Mouse (Mus musculus): ENCODE data around the gene Dnah10. TPM values are rescaled to one million over a fixed set of nuclear protein-coding genes. Genes with fewer than 3 reads are reported as not detected.

Dnah10 gene
- total and polyA plus RNA-seq, 2 experiments, result not detected

DNA sequence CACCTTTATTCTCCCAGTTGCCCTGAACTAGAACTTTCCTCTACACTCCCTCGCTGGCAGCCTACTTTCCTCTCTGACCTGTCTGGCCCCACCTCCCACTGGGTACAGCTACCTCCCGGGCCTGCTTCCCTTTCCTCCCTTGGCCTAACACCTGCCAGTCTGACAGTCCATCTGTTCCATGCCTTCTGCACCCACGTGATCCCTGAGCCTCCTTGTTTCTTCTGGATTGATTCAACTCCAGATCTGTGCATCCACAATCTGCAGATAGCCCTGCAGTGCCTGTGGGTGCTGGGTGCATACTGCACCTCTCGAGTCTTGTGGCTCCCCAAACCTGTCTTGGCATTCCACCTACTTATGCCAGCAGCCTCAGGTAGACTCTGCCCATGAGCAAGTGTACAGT, 111.7 kb downstream of the Dnah10 start:
- no peak for DNase-seq (ENCODE audit: extremely low read depth, low read depth, low spot score)
- no peak overlapping the region for H3K9ac ChIP-seq (ENCODE audit: low read depth, low read length)
- no peak overlapping the region for H3K4me3 ChIP-seq (ENCODE audit: insufficient read depth, low read depth, low read length)
- H3K27ac ChIP-seq (replicated peaks; ENCODE audit: insufficient read depth, low read depth, low read length), result no peak overlapping the region
- 66% methylated on average over 4 of the region's 4 CpGs for WGBS
- TF ChIP-seq POLR2A (IDR thresholded peaks at IDR 0.05; ENCODE audit: extremely low read depth, insufficient read depth, low read length) (no peak), CTCF (IDR thresholded peaks at IDR 0.05; ENCODE audit: low read depth, low read length) (no peak)
- H3K36me3 ChIP-seq (ENCODE audit: control insufficient read depth, insufficient read depth, low read length), result no peaks in the 10 kb centered on the region
- no peaks in the 10 kb centered on the region for H3K79me2 ChIP-seq (ENCODE audit: control insufficient read depth, insufficient read depth, low read length)
- H3K4me1 ChIP-seq (ENCODE audit: control insufficient read depth, insufficient read depth, low read length), result no peaks in the 10 kb centered on the region
- no peaks in the 10 kb centered on the region for H3K27me3 ChIP-seq (ENCODE audit: control insufficient read depth, insufficient read depth, low read length)

DNA sequence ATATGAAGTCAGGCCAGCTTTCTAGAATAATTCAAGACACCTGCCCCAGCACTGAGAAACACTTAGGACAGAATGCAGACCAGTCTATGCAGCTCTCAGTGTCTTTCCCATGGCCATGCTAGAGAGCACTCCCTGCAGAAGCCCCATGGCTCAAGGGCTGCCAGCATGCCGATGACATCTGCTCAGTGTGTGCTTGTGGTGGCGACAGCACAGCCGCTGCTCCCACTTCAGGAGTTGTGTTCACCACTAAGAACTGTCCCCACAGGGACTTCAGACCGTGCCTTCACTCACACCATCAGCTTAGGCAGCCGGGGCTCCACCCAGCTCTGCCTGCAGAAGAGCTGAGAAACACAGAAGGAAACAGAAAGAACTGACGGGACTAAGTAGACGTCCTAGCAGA, 115.3 kb downstream of the Dnah10 start:
- Histone ChIP-seq H3K36me3 (ENCODE audit: control insufficient read depth, insufficient read depth, low read length) (no peaks in the 10 kb centered on the region), H3K27me3 (ENCODE audit: control insufficient read depth, insufficient read depth, low read length) (no peaks in the 10 kb centered on the region), H3K4me3 (ENCODE audit: insufficient read depth, low read depth, low read length) (no peak overlapping the region), H3K9ac (ENCODE audit: low read depth, low read length) (no peak overlapping the region), H3K4me1 (ENCODE audit: control insufficient read depth, insufficient read depth, low read length) (no peaks in the 10 kb centered on the region), H3K27ac (replicated peaks; ENCODE audit: insufficient read depth, low read depth, low read length) (no peak overlapping the region), H3K79me2 (ENCODE audit: control insufficient read depth, insufficient read depth, low read length) (no peaks in the 10 kb centered on the region)
- no peak for TF ChIP-seq CTCF (IDR thresholded peaks at IDR 0.05; ENCODE audit: low read depth, low read length)
- no peak for TF ChIP-seq POLR2A (IDR thresholded peaks at IDR 0.05; ENCODE audit: extremely low read depth, insufficient read depth, low read length)
- no peak for DNase-seq (ENCODE audit: extremely low read depth, low read depth, low spot score)
- 80% methylated on average over 7 of the region's 7 CpGs for WGBS

DNA sequence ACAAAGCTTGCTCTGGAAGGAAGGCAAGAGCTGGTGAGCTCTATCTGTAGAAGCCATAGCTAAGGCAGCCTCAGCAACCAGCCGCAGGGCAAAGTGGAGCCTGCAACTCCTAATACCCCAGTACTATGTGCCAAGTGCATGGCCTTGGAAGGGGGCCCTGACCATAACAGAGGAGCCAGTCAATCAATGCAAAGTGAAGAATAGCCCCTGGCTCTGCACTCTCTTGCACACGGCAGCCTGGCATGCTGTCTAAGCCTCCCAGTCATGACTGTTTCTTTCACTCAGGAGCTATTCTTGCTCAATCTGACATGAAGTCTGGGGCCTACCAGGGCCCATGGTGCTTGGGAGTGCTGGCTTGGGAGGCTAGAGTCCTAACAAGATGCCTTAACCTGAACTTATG, 115.8 kb downstream of the Dnah10 start:
- Histone ChIP-seq H3K36me3 (ENCODE audit: control insufficient read depth, insufficient read depth, low read length) (no peaks in the 10 kb centered on the region), H3K9ac (ENCODE audit: low read depth, low read length) (no peak overlapping the region), H3K79me2 (ENCODE audit: control insufficient read depth, insufficient read depth, low read length) (no peaks in the 10 kb centered on the region), H3K4me1 (ENCODE audit: control insufficient read depth, insufficient read depth, low read length) (no peaks in the 10 kb centered on the region), H3K4me3 (ENCODE audit: insufficient read depth, low read depth, low read length) (no peak overlapping the region), H3K27ac (replicated peaks; ENCODE audit: insufficient read depth, low read depth, low read length) (no peak overlapping the region), H3K27me3 (ENCODE audit: control insufficient read depth, insufficient read depth, low read length) (no peaks in the 10 kb centered on the region)
- TF ChIP-seq CTCF (IDR thresholded peaks at IDR 0.05; ENCODE audit: low read depth, low read length), result no peak
- no peak for TF ChIP-seq POLR2A (IDR thresholded peaks at IDR 0.05; ENCODE audit: extremely low read depth, insufficient read depth, low read length)
- 84% methylated on average over 2 of the region's 2 CpGs for WGBS
- no peak for DNase-seq (ENCODE audit: extremely low read depth, low read depth, low spot score)

DNA sequence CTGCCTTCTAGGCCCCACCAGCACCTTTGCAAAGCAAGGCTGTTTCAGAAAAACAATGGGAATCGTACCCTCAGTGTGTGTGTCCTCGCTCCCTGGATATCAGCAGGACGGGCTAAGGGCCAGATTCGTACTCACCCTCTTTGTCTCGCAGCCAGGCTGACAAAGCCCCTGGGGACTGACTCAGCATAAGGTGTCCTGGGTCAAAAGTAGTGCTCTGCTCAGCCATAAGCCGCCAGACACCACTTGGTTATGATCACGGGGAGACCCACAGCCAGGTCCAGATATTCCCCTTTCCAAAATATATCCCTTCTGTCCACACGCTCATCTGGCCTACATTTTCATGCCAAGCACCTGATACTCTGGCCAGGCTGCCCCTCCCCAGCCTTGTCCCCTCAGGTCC, 118.5 kb downstream of the Dnah10 start:
- Histone ChIP-seq H3K27ac (replicated peaks; ENCODE audit: insufficient read depth, low read depth, low read length) (no peak overlapping the region), H3K4me1 (ENCODE audit: control insufficient read depth, insufficient read depth, low read length) (no peaks in the 10 kb centered on the region), H3K79me2 (ENCODE audit: control insufficient read depth, insufficient read depth, low read length) (no peaks in the 10 kb centered on the region), H3K27me3 (ENCODE audit: control insufficient read depth, insufficient read depth, low read length) (no peaks in the 10 kb centered on the region), H3K36me3 (ENCODE audit: control insufficient read depth, insufficient read depth, low read length) (no peaks in the 10 kb centered on the region), H3K9ac (ENCODE audit: low read depth, low read length) (no peak overlapping the region), H3K4me3 (ENCODE audit: insufficient read depth, low read depth, low read length) (no peak overlapping the region)
- TF ChIP-seq POLR2A (IDR thresholded peaks at IDR 0.05; ENCODE audit: extremely low read depth, insufficient read depth, low read length) (no peak), CTCF (IDR thresholded peaks at IDR 0.05; ENCODE audit: low read depth, low read length) (no peak)
- no peak for DNase-seq (ENCODE audit: extremely low read depth, low read depth, low spot score)
- WGBS, result 86% methylated on average over 8 of the region's 8 CpGs

DNA sequence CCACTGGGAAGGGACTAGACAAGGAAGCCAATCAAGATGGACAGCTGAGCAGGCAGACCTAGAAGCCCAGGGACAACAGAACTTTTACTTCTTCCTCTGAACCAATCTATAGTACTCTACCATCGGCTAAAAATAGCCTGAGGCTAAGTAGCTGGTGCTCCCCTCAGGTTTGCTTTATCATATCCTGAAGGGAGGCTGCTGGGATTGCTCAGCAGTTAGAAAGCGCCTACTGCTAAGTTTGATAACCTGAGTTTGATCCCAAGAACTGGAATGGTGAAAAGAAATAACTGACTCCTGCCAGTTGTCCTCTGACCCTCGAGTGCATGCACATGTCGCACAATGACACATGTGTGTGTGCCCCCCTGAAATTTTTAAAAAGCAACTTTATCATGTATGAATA, 120.0 kb downstream of the Dnah10 start:
- H3K9ac ChIP-seq (ENCODE audit: low read depth, low read length), result no peak overlapping the region
- DNase-seq (ENCODE audit: extremely low read depth, low read depth, low spot score), result no peak
- no peaks in the 10 kb centered on the region for H3K27me3 ChIP-seq (ENCODE audit: control insufficient read depth, insufficient read depth, low read length)
- H3K4me1 ChIP-seq (ENCODE audit: control insufficient read depth, insufficient read depth, low read length), result no peaks in the 10 kb centered on the region
- H3K4me3 ChIP-seq (ENCODE audit: insufficient read depth, low read depth, low read length), result no peak overlapping the region
- no peak overlapping the region for H3K27ac ChIP-seq (replicated peaks; ENCODE audit: insufficient read depth, low read depth, low read length)
- no peaks in the 10 kb centered on the region for H3K36me3 ChIP-seq (ENCODE audit: control insufficient read depth, insufficient read depth, low read length)
- TF ChIP-seq POLR2A (IDR thresholded peaks at IDR 0.05; ENCODE audit: extremely low read depth, insufficient read depth, low read length), result no peak
- TF ChIP-seq CTCF (IDR thresholded peaks at IDR 0.05; ENCODE audit: low read depth, low read length), result no peak
- whole genome bisulfite sequencing, result 72% methylated on average over 4 of the region's 4 CpGs
- H3K79me2 ChIP-seq (ENCODE audit: control insufficient read depth, insufficient read depth, low read length), result no peaks in the 10 kb centered on the region

DNA sequence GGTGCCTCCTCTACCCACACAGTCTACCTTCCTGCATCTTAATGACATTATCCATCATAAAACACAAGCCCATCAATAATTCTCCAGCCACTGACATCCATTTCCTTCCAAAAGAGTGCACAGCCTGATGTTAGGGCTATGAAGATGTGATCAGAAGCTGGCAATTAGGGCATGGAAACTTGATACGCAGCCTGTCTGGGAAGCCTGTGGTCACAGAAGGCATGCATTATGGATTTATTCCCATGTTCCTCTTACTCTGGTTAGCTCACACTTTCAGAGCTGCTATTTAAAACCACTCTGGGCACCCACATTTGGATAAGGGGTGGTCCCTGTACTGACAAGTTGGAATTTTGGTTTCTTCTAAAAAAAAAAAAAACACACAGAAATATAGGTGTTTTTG, 122.1 kb downstream of the Dnah10 start:
- no peak overlapping the region for H3K27ac ChIP-seq (replicated peaks; ENCODE audit: insufficient read depth, low read depth, low read length)
- DNase-seq (ENCODE audit: extremely low read depth, low read depth, low spot score), result no peak
- H3K27me3 ChIP-seq (ENCODE audit: control insufficient read depth, insufficient read depth, low read length), result no peaks in the 10 kb centered on the region
- no peaks in the 10 kb centered on the region for H3K4me1 ChIP-seq (ENCODE audit: control insufficient read depth, insufficient read depth, low read length)
- WGBS, result 95% methylated on average over 1 of the region's 1 CpGs
- no peak overlapping the region for H3K4me3 ChIP-seq (ENCODE audit: insufficient read depth, low read depth, low read length)
- no peak overlapping the region for H3K9ac ChIP-seq (ENCODE audit: low read depth, low read length)
- H3K79me2 ChIP-seq (ENCODE audit: control insufficient read depth, insufficient read depth, low read length), result no peaks in the 10 kb centered on the region
- H3K36me3 ChIP-seq (ENCODE audit: control insufficient read depth, insufficient read depth, low read length), result no peaks in the 10 kb centered on the region
- TF ChIP-seq POLR2A (IDR thresholded peaks at IDR 0.05; ENCODE audit: extremely low read depth, insufficient read depth, low read length), result no peak

Data from liver, adult 2 months (tissue).